Mouse (Mus musculus) heart, embryonic 15.5 days (tissue): ENCODE results near the gene Olfr971. TPM values are rescaled to one million over a fixed set of nuclear protein-coding genes. Genes with fewer than 3 reads are reported as not detected.
"Not testable (repeated sequence)": the region's sequence is repeated elsewhere in the genome, so short reads cannot be mapped to it uniquely, and the experiment has no call there.

Experiments used
- ATAC-seq: fragments of 200-750 bp; cut with Nextera tagmentation; replicated peaks from 2 replicates; pipeline ENCODE4 v1.8.0; 2017; ENCODE audit warnings: low read depth, moderate TSS enrichment; ENCODE audit not compliant: insufficient number of reproducible peaks, insufficient read depth, low FRiP score
- H3K27ac ChIP-seq: fragments of 300-500 bp; sonication (generic); 2 replicates; pipeline ENCODE4 v1.5.1; 2015; ENCODE audit warnings: mild to moderate bottlenecking, inconsistent platforms
- H3K27me3 ChIP-seq: fragments of 300-500 bp; sonication (generic); 2 replicates; pipeline ENCODE4 v1.6.1; 2015; ENCODE audit warnings: inconsistent platforms
- H3K36me3 ChIP-seq: fragments of 300-500 bp; sonication (generic); 2 replicates; pipeline ENCODE4 v1.6.1; 2015; ENCODE audit warnings: mild to moderate bottlenecking, inconsistent platforms
- H3K4me1 ChIP-seq: fragments of 300-500 bp; sonication (generic); replicated peaks from 2 replicates; pipeline ENCODE4 v1.6.1; 2015; ENCODE audit warnings: inconsistent platforms
- H3K4me2 ChIP-seq: fragments of 300-500 bp; sonication (generic); 2 replicates; pipeline ENCODE4 v1.6.1; 2015; ENCODE audit warnings: inconsistent platforms, mild to moderate bottlenecking, moderate library complexity
- H3K4me3 ChIP-seq: fragments of 300-500 bp; sonication (generic); 2 replicates; pipeline ENCODE4 v1.5.1; 2015; ENCODE audit warnings: mild to moderate bottlenecking, inconsistent platforms
- H3K9ac ChIP-seq: fragments of 300-500 bp; sonication (generic); 2 replicates; pipeline ENCODE4 v1.6.1; 2015; ENCODE audit warnings: mild to moderate bottlenecking, inconsistent platforms
- H3K9me3 ChIP-seq: fragments of 300-500 bp; sonication (generic); replicated peaks from 2 replicates; pipeline ENCODE4 v1.6.1; 2016; ENCODE audit warnings: inconsistent platforms
- WGBS: fragments of 180-500 bp; shearing (Covaris S2); methylation state at CpG from one replicate; pipeline ENCODE4 v1.1.7; 2015; ENCODE audit warnings: mixed read lengths; 5-methylcytosine and 5-hydroxymethylcytosine counted together
- polyA plus RNA-seq: library from polyadenylated mRNA; unstranded; fragments of >200 nt; fragmentation: Nextera tagmentation; extraction: Ambion mirVana; gene quantifications from 2 replicates; pipeline ENCODE4 v1.2.1, GENCODE M21; 2015

The Olfr971 gene
- polyA plus RNA-seq = not detected in 2 replicates

DNA sequence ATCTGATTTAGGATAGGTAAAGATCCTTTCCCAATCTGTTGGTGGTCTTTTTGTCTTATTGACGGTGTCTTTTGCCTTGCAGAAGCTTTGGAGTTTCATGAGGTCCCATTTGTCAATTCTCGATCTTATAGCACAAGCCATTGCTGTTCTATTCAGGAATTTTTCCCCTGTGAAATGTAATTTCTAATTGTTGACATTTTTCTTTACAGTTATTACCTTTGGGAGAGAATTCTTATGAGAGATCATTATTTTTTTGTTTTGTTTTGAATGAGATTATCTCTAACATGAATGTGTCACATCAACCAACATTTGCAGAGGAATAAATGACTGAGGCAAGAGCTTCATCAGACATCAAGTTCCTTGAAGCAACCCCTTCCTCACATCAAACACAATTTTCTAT lies at the start of gene Olfr971:
TSS of gene Olfr971 (plus strand) at position 301 of the 400 bp plus-strand sequence.
- not testable (repeated sequence) for H3K4me2 ChIP-seq, H3K9ac ChIP-seq, H3K27ac ChIP-seq, ATAC-seq, H3K27me3 ChIP-seq, H3K4me3 ChIP-seq, H3K36me3 ChIP-seq, H3K9me3 ChIP-seq, H3K4me1 ChIP-seq
- 78% methylated on average over 2 of the region's 2 CpGs for WGBS

DNA sequence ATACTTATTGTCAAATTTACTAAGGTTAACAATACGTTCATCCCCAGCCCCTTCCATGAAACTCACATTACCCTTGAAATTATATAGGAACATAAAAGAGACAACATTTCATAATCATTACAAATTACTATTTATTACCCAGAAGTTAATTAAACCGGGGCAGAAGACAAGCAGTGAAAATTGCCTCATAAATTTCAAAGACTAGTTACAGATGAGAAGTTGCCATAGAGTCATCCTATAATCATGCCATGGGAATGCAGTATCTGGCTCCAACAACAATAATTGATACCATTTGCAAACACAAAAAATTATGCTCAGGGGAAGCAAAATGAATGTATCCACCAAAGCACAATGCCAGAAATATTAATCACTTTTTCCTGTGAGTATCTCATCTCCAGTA lies 46.1 kb upstream of the Olfr971 start, which contains the start of gene Olfr969:
TSS of gene Olfr969 (plus strand) at position 388 of the 400 bp plus-strand sequence.
- H3K4me2 ChIP-seq = no peak within 1 kb of the TSS
- no peaks in the 10 kb centered on the region for H3K27me3 ChIP-seq
- ATAC-seq = no peak
- H3K4me3 ChIP-seq = no peak within 1 kb of the TSS
- 61% methylated on average over 2 of the region's 2 CpGs for WGBS
- H3K4me1 ChIP-seq = no peaks in the 10 kb centered on the region
- no peak within 1 kb of the TSS for H3K27ac ChIP-seq
- H3K9ac ChIP-seq = no peak within 1 kb of the TSS
- H3K9me3 ChIP-seq = no peaks in the 10 kb centered on the region
- no peaks in the 10 kb centered on the region for H3K36me3 ChIP-seq

DNA sequence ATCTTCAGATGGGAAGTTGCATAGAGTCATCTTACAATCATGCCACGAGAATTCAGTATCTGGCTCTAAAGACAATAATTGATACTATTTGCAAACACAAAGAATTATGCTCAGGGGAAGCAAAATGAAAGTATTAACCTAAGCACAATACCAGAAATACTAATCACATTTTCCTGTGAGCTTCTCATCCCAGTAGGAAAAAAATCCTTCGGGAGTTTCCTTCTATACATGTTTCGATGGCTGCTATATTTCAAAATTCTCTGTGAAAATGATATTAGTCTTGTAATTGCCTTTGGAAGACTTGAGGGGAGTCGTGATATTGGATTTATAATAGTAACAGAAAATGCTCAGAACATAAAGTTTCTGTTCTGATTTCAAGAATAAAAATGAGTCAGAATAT lies 28.1 kb upstream of the Olfr971 start, which contains the start of gene Olfr970:
TSS of gene Olfr970 (plus strand) at position 301 of the 400 bp plus-strand sequence.
- no peak within 1 kb of the TSS for H3K27ac ChIP-seq
- no peak within 1 kb of the TSS for H3K4me3 ChIP-seq
- no peaks in the 10 kb centered on the region for H3K9me3 ChIP-seq
- H3K9ac ChIP-seq = no peak within 1 kb of the TSS
- ATAC-seq = no peak
- WGBS = 70% methylated on average over 4 of the region's 4 CpGs
- no peaks in the 10 kb centered on the region for H3K36me3 ChIP-seq
- no peaks in the 10 kb centered on the region for H3K4me1 ChIP-seq
- no peaks in the 10 kb centered on the region for H3K27me3 ChIP-seq
- H3K4me2 ChIP-seq = no peak within 1 kb of the TSS

DNA sequence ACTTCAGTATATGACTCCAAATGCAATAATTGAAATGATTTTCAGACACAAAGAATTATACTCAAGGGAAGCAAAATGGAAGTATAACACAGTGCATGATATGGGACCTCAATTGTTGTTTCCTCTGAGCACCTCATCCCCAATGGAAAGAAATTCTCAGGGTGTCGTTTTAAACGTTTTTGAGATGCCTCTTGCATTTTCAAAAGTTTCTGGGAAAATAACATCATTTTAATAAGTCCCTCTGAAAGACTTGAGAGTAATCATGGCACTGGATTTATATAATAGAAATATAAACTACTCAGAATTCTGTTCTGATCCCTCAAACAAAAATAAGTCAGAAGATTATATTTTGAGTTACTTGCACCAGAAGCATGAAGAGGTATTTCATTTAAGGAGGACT lies 29.4 kb downstream of the Olfr971 start, which contains the start of gene Olfr972:
TSS of gene Olfr972 (plus strand) at position 301 of the 400 bp plus-strand sequence.
- Histone ChIP-seq H3K27ac (no peak within 1 kb of the TSS), H3K4me1 (no peaks in the 10 kb centered on the region), H3K9me3 (no peaks in the 10 kb centered on the region), H3K9ac (no peak within 1 kb of the TSS), H3K4me3 (no peak within 1 kb of the TSS), H3K27me3 (no peaks in the 10 kb centered on the region), H3K4me2 (no peak within 1 kb of the TSS), H3K36me3 (no peaks in the 10 kb centered on the region)
- WGBS = 44% methylated on average over 2 of the region's 2 CpGs
- ATAC-seq = no peak

DNA sequence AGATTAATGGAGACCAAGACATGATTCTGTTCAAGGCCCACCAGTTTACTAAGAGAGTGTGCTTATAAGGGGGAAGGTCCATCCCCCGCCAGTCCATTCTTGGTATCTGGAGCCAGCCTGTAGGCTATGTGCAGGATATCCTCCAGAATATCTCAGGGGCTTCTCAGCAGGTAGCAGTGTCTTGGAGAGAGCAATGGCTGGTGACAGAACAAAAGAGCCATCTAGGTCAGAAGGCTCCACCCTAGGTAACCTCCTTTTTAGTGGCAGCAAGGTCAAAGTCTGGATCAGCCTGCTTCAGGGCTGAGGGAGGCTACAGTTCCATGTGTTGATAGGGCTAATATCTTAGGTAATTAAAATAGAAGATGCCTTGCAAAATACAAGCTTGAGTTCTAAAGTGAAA lies 35.3 kb downstream of the Olfr971 start:
- not testable (repeated sequence) for H3K9me3 ChIP-seq, H3K9ac ChIP-seq, H3K27ac ChIP-seq, H3K4me2 ChIP-seq, H3K36me3 ChIP-seq, H3K4me3 ChIP-seq, ATAC-seq, H3K4me1 ChIP-seq, H3K27me3 ChIP-seq
- WGBS = 77% methylated on average over 1 of the region's 1 CpGs

DNA sequence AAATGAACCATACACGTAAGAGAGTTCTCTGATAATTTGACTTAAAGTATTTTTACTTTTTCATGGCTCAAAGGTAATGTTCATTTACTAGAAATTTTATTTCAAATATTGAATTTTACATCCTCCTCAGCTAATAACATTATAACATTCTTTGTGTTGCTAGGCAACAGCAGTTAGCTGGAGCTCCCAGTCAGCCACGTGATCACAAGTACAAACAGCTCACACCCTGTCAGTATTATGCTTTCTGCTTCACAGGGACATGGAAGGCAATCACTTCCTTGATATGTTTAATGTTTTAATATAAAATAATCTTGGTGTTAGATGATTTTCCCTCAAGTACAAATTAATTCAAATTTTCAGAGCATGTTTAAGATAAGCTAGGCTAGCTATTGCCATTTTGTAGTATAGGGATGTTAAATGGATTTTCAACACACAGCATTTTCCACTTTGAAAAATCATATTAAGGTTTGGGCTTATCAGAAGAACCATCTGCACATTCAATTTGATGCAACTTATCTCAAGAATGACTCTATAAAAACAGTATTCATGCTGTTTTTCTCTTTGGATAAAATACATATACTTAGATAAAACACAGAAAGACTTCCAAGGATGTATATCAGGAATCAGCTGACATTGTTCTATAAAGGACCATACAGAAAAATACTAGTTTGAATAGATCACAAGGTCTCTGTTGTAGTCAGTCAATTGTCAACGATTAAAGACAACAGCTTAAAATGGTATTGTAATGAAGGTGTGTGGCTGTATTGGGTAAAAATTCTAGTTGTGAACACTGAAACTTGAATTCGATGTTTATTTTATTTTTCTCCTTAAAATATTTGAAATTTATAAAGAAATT lies 41.1 kb downstream of the Olfr971 start:
- not testable (repeated sequence) for H3K4me2 ChIP-seq, H3K27me3 ChIP-seq, ATAC-seq, H3K36me3 ChIP-seq, H3K9ac ChIP-seq, H3K4me1 ChIP-seq, H3K9me3 ChIP-seq, H3K27ac ChIP-seq, H3K4me3 ChIP-seq
- WGBS = no CpG with 5 or more reads among the region's 4 CpGs

Other genes starting within 250 kb of the Olfr971 start
- gene AW551984, start 232.5 kb upstream of the Olfr971 start, polyA plus RNA-seq = 8.2 and 11.3 TPM in 2 replicates
- gene Olfr148, start 226.2 kb upstream of the Olfr971 start, polyA plus RNA-seq = not detected in 2 replicates
- not detected in 2 replicates for gene Olfr960, start 215.5 kb upstream of the Olfr971 start, polyA plus RNA-seq
- gene Olfr961, start 191.8 kb upstream of the Olfr971 start, polyA plus RNA-seq = not detected in 2 replicates
- not detected in 2 replicates for gene Olfr963, start 169.7 kb upstream of the Olfr971 start, polyA plus RNA-seq
- gene Olfr149, start 129.8 kb upstream of the Olfr971 start, polyA plus RNA-seq = not detected in 2 replicates
- not detected in 2 replicates for gene Olfr965, start 125.5 kb upstream of the Olfr971 start, polyA plus RNA-seq
- not detected in 2 replicates for gene Olfr150, start 105.9 kb upstream of the Olfr971 start, polyA plus RNA-seq
- not detected in 2 replicates for gene Olfr967, start 90.6 kb upstream of the Olfr971 start, polyA plus RNA-seq
- gene Olfr968, start 53.6 kb upstream of the Olfr971 start, polyA plus RNA-seq = not detected in 2 replicates
- not detected in 2 replicates for gene Olfr969, start 45.9 kb upstream of the Olfr971 start, polyA plus RNA-seq
- not detected in 2 replicates for gene Olfr970, start 28.0 kb upstream of the Olfr971 start, polyA plus RNA-seq
- not detected in 2 replicates for gene Olfr972, start 29.5 kb downstream of the Olfr971 start, polyA plus RNA-seq
- not detected in 2 replicates for gene Olfr229, start 70.5 kb downstream of the Olfr971 start, polyA plus RNA-seq
- gene Olfr974, start 100.6 kb downstream of the Olfr971 start, polyA plus RNA-seq = not detected in 2 replicates
- not detected in 2 replicates for gene Olfr975, start 115.2 kb downstream of the Olfr971 start, polyA plus RNA-seq
- not detected in 2 replicates for gene Olfr976, start 124.3 kb downstream of the Olfr971 start, polyA plus RNA-seq
- not detected in 2 replicates for gene Olfr978, start 155.2 kb downstream of the Olfr971 start, polyA plus RNA-seq
- not detected in 2 replicates for gene Olfr979, start 166.6 kb downstream of the Olfr971 start, polyA plus RNA-seq
- gene Olfr980, start 172.7 kb downstream of the Olfr971 start, polyA plus RNA-seq = not detected in 2 replicates
- gene Olfr981, start 184.6 kb downstream of the Olfr971 start, polyA plus RNA-seq = not detected in 2 replicates
- gene Olfr982, start 237.0 kb downstream of the Olfr971 start, polyA plus RNA-seq = not detected in 2 replicates